Mouse (Mus musculus) myocyte (in vitro differentiated cells): ENCODE measurements at regions not wholly inside any gene's neighbourhood (a gene's known extent, or its start where the extent isn't known, plus 50 kb on each side); places are given as distances from the start of the nearest gene placed in this dataset.

ENCODE experiments used
- H3K27me3 ChIP-seq: one replicate; pipeline ENCODE4 v1.6.1; 2011; ENCODE audit not compliant: control insufficient read depth, insufficient read depth, insufficient read length
- H3K36me3 ChIP-seq: one replicate; pipeline ENCODE4 v1.6.1; 2011; ENCODE audit not compliant: control insufficient read depth, insufficient read depth
- H3K4me2 ChIP-seq: one replicate; pipeline ENCODE4 v1.6.1; 2011; ENCODE audit warnings: low read depth, control low read depth
- H3K4me3 ChIP-seq: one replicate; pipeline ENCODE4 v1.5.1; 2011; ENCODE audit warnings: mild to moderate bottlenecking, control low read depth, moderate library complexity
- H3K79me2 ChIP-seq: one replicate; pipeline ENCODE4 v1.6.1; 2011; ENCODE audit not compliant: control insufficient read depth, insufficient read depth
- H3ac ChIP-seq: one replicate; pipeline ENCODE4 v1.6.1; 2011; ENCODE audit not compliant: control insufficient read depth, insufficient read length
- CEBPB ChIP-seq: IDR thresholded peaks from 2 replicates; pipeline ENCODE4 v1.6.1; 2011; ENCODE audit warnings: mild to moderate bottlenecking, moderate library complexity; ENCODE audit not compliant: poor library complexity, insufficient read depth, severe bottlenecking
- E2F4 ChIP-seq: IDR thresholded peaks from one replicate; pipeline ENCODE4 v1.6.1; 2011; ENCODE audit warnings: mild to moderate bottlenecking, control low read depth, moderate library complexity; ENCODE audit not compliant: insufficient read depth
- MAX ChIP-seq: IDR thresholded peaks from one replicate; pipeline ENCODE4 v1.6.1; 2011; ENCODE audit warnings: low read depth, mild to moderate bottlenecking, control low read depth
- MYOD1 ChIP-seq, 3 experiments: IDR thresholded peaks; one replicate each; pipeline ENCODE4 v1.6.1; 2011; ENCODE audit warnings: control low read depth in 2 of 3, low read depth in 2 of 3, mild to moderate bottlenecking in 2 of 3, moderate library complexity in 1 of 3; ENCODE audit not compliant: insufficient read length in 2 of 3, control insufficient read depth in 1 of 3
- MYOG ChIP-seq, 3 experiments: IDR thresholded peaks; one replicate each; pipeline ENCODE4 v1.6.1; 2011; ENCODE audit warnings: control low read depth in 2 of 3, low read depth in 2 of 3, mild to moderate bottlenecking in 2 of 3; ENCODE audit not compliant: insufficient read length in 2 of 3, control insufficient read depth in 1 of 3, insufficient read depth in 1 of 3
- POLR2A ChIP-seq: IDR thresholded peaks from one replicate; pipeline ENCODE4 v1.6.1; 2011; ENCODE audit warnings: low read depth, mild to moderate bottlenecking, control low read depth, moderate library complexity; ENCODE audit not compliant: insufficient read length
- POLR2AphosphoS2 ChIP-seq: IDR thresholded peaks from one replicate; pipeline ENCODE4 v1.6.1; 2011; ENCODE audit warnings: low read depth, control low read depth; ENCODE audit not compliant: insufficient read length
- REST ChIP-seq: IDR thresholded peaks from one replicate; pipeline ENCODE4 v1.6.1; 2011; ENCODE audit warnings: mild to moderate bottlenecking, control low read depth, moderate library complexity; ENCODE audit not compliant: insufficient read depth, insufficient read length
- SRF ChIP-seq: IDR thresholded peaks from one replicate; pipeline ENCODE4 v1.6.1; 2011; ENCODE audit warnings: low read depth; ENCODE audit not compliant: control insufficient read depth, insufficient read length
- TCF12 ChIP-seq: IDR thresholded peaks from one replicate; pipeline ENCODE4 v1.6.1; 2011; ENCODE audit warnings: mild to moderate bottlenecking, control low read depth; ENCODE audit not compliant: poor library complexity, insufficient read depth, severe bottlenecking
- TCF3 ChIP-seq: IDR thresholded peaks from one replicate; pipeline ENCODE4 v1.6.1; 2011; ENCODE audit warnings: low read depth, control low read depth; ENCODE audit not compliant: insufficient read length
- USF1 ChIP-seq: IDR thresholded peaks from one replicate; pipeline ENCODE4 v1.6.1; 2011; ENCODE audit warnings: low read depth, mild to moderate bottlenecking, control low read depth, moderate library complexity

GRCm38 (mm10) chr4:153805727-153806126 lies 151.3 kb upstream of the A430005L14Rik start:
- no peak overlapping the region for H3K4me2 ChIP-seq
- H3K27me3 ChIP-seq: no peaks in the 10 kb centered on the region
- H3K4me3 ChIP-seq: no peak overlapping the region
- H3K36me3 ChIP-seq: no peaks in the 10 kb centered on the region
- no peaks in the 10 kb centered on the region for H3K79me2 ChIP-seq
- TF ChIP-seq E2F4 (no peak), CEBPB (no peak), TCF12 (no peak), REST (no peak), USF1 (no peak), SRF (no peak), MAX (no peak), POLR2A (no peak), TCF3 (no peak), POLR2AphosphoS2 (no peak), MYOG (IDR thresholded peaks at IDR 0.05; ENCODE audit: control insufficient read depth in 1 of 3, insufficient read depth in 1 of 3, insufficient read length in 2 of 3, low read depth in 2 of 3) (no peak), MYOD1 (IDR thresholded peaks at IDR 0.05; ENCODE audit: control insufficient read depth in 1 of 3, insufficient read length in 2 of 3, low read depth in 2 of 3) (no peak)
- no peak overlapping the region for H3ac ChIP-seq

- no peak overlapping the region for H3ac ChIP-seq
- H3K79me2 ChIP-seq: no peaks in the 10 kb centered on the region
- no peak for TF ChIP-seq SRF
- no peak for TF ChIP-seq MYOG (IDR thresholded peaks at IDR 0.05; ENCODE audit: control insufficient read depth in 1 of 3, insufficient read depth in 1 of 3, insufficient read length in 2 of 3, low read depth in 2 of 3)
- no peak for TF ChIP-seq E2F4
- TF ChIP-seq TCF12: no peak
- TF ChIP-seq TCF3: no peak
- no peak for TF ChIP-seq CEBPB
- H3K4me2 ChIP-seq: no peak overlapping the region
- H3K27me3 ChIP-seq: no peaks in the 10 kb centered on the region
- H3K36me3 ChIP-seq: no peaks in the 10 kb centered on the region
- H3K4me3 ChIP-seq: no peak overlapping the region
These were observed 150.8 kb upstream of the A430005L14Rik start for GRCm38 (mm10) chr4:153806180-153806692.

GRCm38 (mm10) chr4:153806820-153807436 lies 150.1 kb upstream of the A430005L14Rik start:
- H3ac ChIP-seq: no peak overlapping the region
- H3K4me2 ChIP-seq: no peak overlapping the region
- no peaks in the 10 kb centered on the region for H3K79me2 ChIP-seq
- H3K4me3 ChIP-seq: no peak overlapping the region
- H3K36me3 ChIP-seq: no peaks in the 10 kb centered on the region
- no peaks in the 10 kb centered on the region for H3K27me3 ChIP-seq
- TF ChIP-seq MYOG (IDR thresholded peaks at IDR 0.05; ENCODE audit: control insufficient read depth in 1 of 3, insufficient read depth in 1 of 3, insufficient read length in 2 of 3, low read depth in 2 of 3): no peak
- no peak for TF ChIP-seq POLR2A
- TF ChIP-seq CEBPB: no peak
- no peak for TF ChIP-seq E2F4
- no peak for TF ChIP-seq TCF3
- TF ChIP-seq TCF12: no peak
- TF ChIP-seq REST: no peak

GRCm38 (mm10) chr4:153812866-153813265 lies 144.2 kb upstream of the A430005L14Rik start:
- Histone ChIP-seq H3K79me2 (no peaks in the 10 kb centered on the region), H3ac (no peak overlapping the region)

GRCm38 (mm10) chr4:153827914-153828313 lies 129.1 kb upstream of the A430005L14Rik start:
- H3ac ChIP-seq: no peak overlapping the region
- no peaks in the 10 kb centered on the region for H3K36me3 ChIP-seq
- no peak for TF ChIP-seq POLR2AphosphoS2
- no peak for TF ChIP-seq CEBPB
- TF ChIP-seq MYOG (IDR thresholded peaks at IDR 0.05; ENCODE audit: control insufficient read depth in 1 of 3, insufficient read depth in 1 of 3, insufficient read length in 2 of 3, low read depth in 2 of 3): no peak
- no peak for TF ChIP-seq MYOD1 (IDR thresholded peaks at IDR 0.05; ENCODE audit: control insufficient read depth in 1 of 3, insufficient read length in 2 of 3, low read depth in 2 of 3)
- no peaks in the 10 kb centered on the region for H3K27me3 ChIP-seq
- no peak overlapping the region for H3K4me3 ChIP-seq
- H3K4me2 ChIP-seq: no peak overlapping the region
- H3K79me2 ChIP-seq: no peaks in the 10 kb centered on the region

More at GRCm38 (mm10) chr4:153812866-153813265, 144.2 kb upstream of the A430005L14Rik start:
- no peak for TF ChIP-seq TCF12
- Histone ChIP-seq H3K36me3 (no peaks in the 10 kb centered on the region), H3K27me3 (no peaks in the 10 kb centered on the region), H3K4me2 (no peak overlapping the region), H3K4me3 (no peak overlapping the region)
